Mouse (Mus musculus): ENCODE results near the gene Cep164. TPM values are rescaled to one million over a fixed set of nuclear protein-coding genes. Genes with fewer than 3 reads are reported as not detected.
A peak's percentile ranks its signal among the peaks of the same experiment; 100 is the strongest.

Cep164 gene
- 16.5 and 19.4 TPM in 2 replicates for polyA plus RNA-seq (2015; fragmentation: Nextera tagmentation; extraction: Ambion mirVana)

DNA sequence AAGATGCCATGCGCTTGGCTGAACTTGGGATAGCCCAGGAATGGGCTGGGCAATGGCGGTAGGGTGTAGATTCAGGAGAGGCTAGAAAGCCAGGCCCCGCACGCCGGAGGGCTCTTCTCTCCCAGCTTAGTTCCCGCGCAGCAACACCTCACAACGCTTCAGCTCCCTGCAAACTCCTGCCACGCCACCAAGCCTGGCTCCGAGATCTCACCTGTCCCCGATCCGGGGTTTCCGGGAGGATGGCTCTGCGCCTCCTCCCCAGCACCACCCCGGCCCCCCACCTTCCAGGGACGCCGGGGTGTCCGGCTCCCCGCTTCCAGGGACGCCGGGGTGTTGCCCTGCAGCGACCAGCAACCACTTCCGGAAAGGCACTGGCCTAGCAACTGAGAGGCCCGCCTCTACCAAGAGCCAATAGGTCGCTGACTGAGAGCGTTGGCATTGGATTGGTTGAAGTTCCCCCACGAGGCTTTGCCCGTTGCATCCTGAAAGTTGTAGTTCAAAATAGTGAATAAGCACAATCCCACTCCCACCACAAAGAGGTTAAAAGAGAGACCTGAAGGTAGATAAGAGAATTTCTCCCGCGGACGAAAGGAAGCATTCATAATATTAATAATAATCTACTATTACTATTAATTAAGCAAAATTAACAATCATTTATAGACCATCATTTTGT lies at the start of gene Cep164:
Gene Cep164 (minus strand): TSS at position 401 of the 673 bp plus-strand sequence.
- ATAC-seq, result peak; percentile 99
- under 1% methylated on average over 31 of the region's 31 CpGs for WGBS
- peak; percentile 97 for DNase-seq (ENCODE audit: low spot score)
- Histone ChIP-seq H3K9me3 (ENCODE audit: low read length) (0 out of 2 replicates have a peak, but pooled peaks cover 3% of the 10 kb centered on the region), H3K9ac (replicated peaks; ENCODE audit: low read depth) (peak within 1 kb of the TSS; percentile 48), H3K4me3 (ENCODE audit: low read depth, low read length) (peak within 1 kb of the TSS; percentile 81), H3K4me2 (replicated peaks; ENCODE audit: low read depth, low read length) (peak within 1 kb of the TSS; percentile 92), H3K27me3 (replicated peaks; ENCODE audit: insufficient read depth, low read length) (no peaks in the 10 kb centered on the region), H3K36me3 (ENCODE audit: insufficient read depth, low read length) (no peaks in the 10 kb centered on the region), H3K27ac (ENCODE audit: low read length) (peak within 1 kb of the TSS; percentile 68), H3K4me1 (ENCODE audit: insufficient read depth, low read depth, low read length) (0 out of 2 replicates have a peak, but pooled peaks cover 5% of the 10 kb centered on the region)
- no peak for TF ChIP-seq EP300 (IDR thresholded peaks at IDR 0.05)
- TF ChIP-seq CTCF (IDR thresholded peaks at IDR 0.05), result no peak

- no peaks in the 10 kb centered on the region for H3K9me3 ChIP-seq (ENCODE audit: low read length)
- no peaks in the 10 kb centered on the region for H3K27me3 ChIP-seq (replicated peaks; ENCODE audit: insufficient read depth, low read length)
- H3K4me3 ChIP-seq (ENCODE audit: low read depth, low read length), result no peak overlapping the region
- ATAC-seq (peak; percentile 54), DNase-seq (ENCODE audit: low spot score) (peak; percentile 91)
- H3K9ac ChIP-seq (replicated peaks; ENCODE audit: low read depth), result no peak overlapping the region
- peak; percentile 54 for TF ChIP-seq CTCF (IDR thresholded peaks at IDR 0.05)
- TF ChIP-seq EP300 (IDR thresholded peaks at IDR 0.05), result no peak
- WGBS, result 44% methylated on average over 2 of the region's 2 CpGs
- no peaks in the 10 kb centered on the region for H3K4me1 ChIP-seq (ENCODE audit: insufficient read depth, low read depth, low read length)
- peaks cover 9% of the 10 kb centered on the region; the same call in 1 of the 2 replicates for H3K36me3 ChIP-seq (ENCODE audit: insufficient read depth, low read length)
- no peak overlapping the region for H3K27ac ChIP-seq (ENCODE audit: low read length)
- no peak overlapping the region for H3K4me2 ChIP-seq (replicated peaks; ENCODE audit: low read depth, low read length)
Measured at GRCm38 (mm10) chr9:45877928-45878327, 49.4 kb upstream of the Cep164 start.

GRCm38 (mm10) chr9:45870265-45870664 lies 41.8 kb upstream of the Cep164 start:
- ATAC-seq (no peak), DNase-seq (ENCODE audit: low spot score) (no peak)
- Histone ChIP-seq H3K27ac (ENCODE audit: low read length) (no peak overlapping the region), H3K36me3 (ENCODE audit: insufficient read depth, low read length) (peaks cover 17% of the 10 kb centered on the region), H3K9ac (replicated peaks; ENCODE audit: low read depth) (no peak overlapping the region), H3K9me3 (ENCODE audit: low read length) (no peaks in the 10 kb centered on the region), H3K4me1 (ENCODE audit: insufficient read depth, low read depth, low read length) (no peaks in the 10 kb centered on the region), H3K27me3 (replicated peaks; ENCODE audit: insufficient read depth, low read length) (no peaks in the 10 kb centered on the region), H3K4me2 (replicated peaks; ENCODE audit: low read depth, low read length) (no peak overlapping the region), H3K4me3 (ENCODE audit: low read depth, low read length) (no peak overlapping the region)
- WGBS, result 64% methylated on average over 3 of the region's 3 CpGs
- TF ChIP-seq EP300 (IDR thresholded peaks at IDR 0.05) (no peak), CTCF (IDR thresholded peaks at IDR 0.05) (no peak)

DNA sequence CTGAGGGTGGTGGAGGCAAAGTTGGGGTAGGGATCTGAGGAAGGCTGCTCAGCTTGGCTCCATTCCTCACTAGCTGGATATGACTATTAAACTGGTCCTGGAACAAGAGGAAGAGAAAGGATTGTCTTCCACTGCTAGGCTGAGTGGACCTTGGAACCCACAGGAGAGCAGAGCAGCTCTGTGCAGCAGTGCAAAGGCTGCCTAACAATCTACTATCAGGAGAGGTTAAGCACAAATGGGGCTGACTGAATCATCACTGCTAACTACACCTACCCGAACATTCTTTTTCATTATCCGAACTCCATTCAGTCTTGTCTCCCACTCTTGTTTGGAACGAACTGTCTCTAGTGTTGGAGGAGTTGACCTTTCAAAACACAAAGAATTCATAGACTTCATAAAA lies 40.7 kb upstream of the Cep164 start:
- 89% methylated on average over 3 of the region's 3 CpGs for WGBS

GRCm38 (mm10) chr9:45861813-45862212 lies 33.3 kb upstream of the Cep164 start:
- H3K9me3 ChIP-seq (ENCODE audit: low read length), result no peaks in the 10 kb centered on the region
- no peak overlapping the region for H3K4me2 ChIP-seq (replicated peaks; ENCODE audit: low read depth, low read length)
- no peak overlapping the region for H3K4me3 ChIP-seq (ENCODE audit: low read depth, low read length)
- peaks cover 52% of the 10 kb centered on the region for H3K36me3 ChIP-seq (ENCODE audit: insufficient read depth, low read length)
- no peak overlapping the region for H3K27ac ChIP-seq (ENCODE audit: low read length)
- TF ChIP-seq EP300 (IDR thresholded peaks at IDR 0.05) (no peak), CTCF (IDR thresholded peaks at IDR 0.05) (no peak)
- no peaks in the 10 kb centered on the region for H3K4me1 ChIP-seq (ENCODE audit: insufficient read depth, low read depth, low read length)
- WGBS, result 87% methylated on average over 7 of the region's 7 CpGs
- ATAC-seq, result no peak
- DNase-seq (ENCODE audit: low spot score), result no peak
- H3K27me3 ChIP-seq (replicated peaks; ENCODE audit: insufficient read depth, low read length), result no peaks in the 10 kb centered on the region
- no peak overlapping the region for H3K9ac ChIP-seq (replicated peaks; ENCODE audit: low read depth)

More for the DNA sequence above, 40.7 kb upstream of the Cep164 start:
- Histone ChIP-seq H3K4me2 (replicated peaks; ENCODE audit: low read depth, low read length) (no peak overlapping the region), H3K27ac (ENCODE audit: low read length) (no peak overlapping the region), H3K27me3 (replicated peaks; ENCODE audit: insufficient read depth, low read length) (no peaks in the 10 kb centered on the region), H3K4me3 (ENCODE audit: low read depth, low read length) (no peak overlapping the region), H3K9me3 (ENCODE audit: low read length) (no peaks in the 10 kb centered on the region), H3K36me3 (ENCODE audit: insufficient read depth, low read length) (peaks cover 24% of the 10 kb centered on the region), H3K9ac (replicated peaks; ENCODE audit: low read depth) (no peak overlapping the region), H3K4me1 (ENCODE audit: insufficient read depth, low read depth, low read length) (no peaks in the 10 kb centered on the region)
- TF ChIP-seq CTCF (IDR thresholded peaks at IDR 0.05) (no peak), EP300 (IDR thresholded peaks at IDR 0.05) (no peak)
- DNase-seq (ENCODE audit: low spot score) (no peak), ATAC-seq (no peak)

GRCm38 (mm10) chr9:45859364-45859763 lies 30.9 kb upstream of the Cep164 start:
- H3K36me3 ChIP-seq (ENCODE audit: insufficient read depth, low read length), result peaks cover 42% of the 10 kb centered on the region
- H3K27me3 ChIP-seq (replicated peaks; ENCODE audit: insufficient read depth, low read length), result no peaks in the 10 kb centered on the region
- DNase-seq (ENCODE audit: low spot score) (no peak), ATAC-seq (no peak)
- WGBS, result 90% methylated on average over 10 of the region's 10 CpGs
- no peaks in the 10 kb centered on the region for H3K9me3 ChIP-seq (ENCODE audit: low read length)
- TF ChIP-seq EP300 (IDR thresholded peaks at IDR 0.05), result no peak
- no peak for TF ChIP-seq CTCF (IDR thresholded peaks at IDR 0.05)
- no peak overlapping the region for H3K4me2 ChIP-seq (replicated peaks; ENCODE audit: low read depth, low read length)
- no peaks in the 10 kb centered on the region for H3K4me1 ChIP-seq (ENCODE audit: insufficient read depth, low read depth, low read length)
- H3K4me3 ChIP-seq (ENCODE audit: low read depth, low read length), result no peak overlapping the region
- no peak overlapping the region for H3K27ac ChIP-seq (ENCODE audit: low read length)
- H3K9ac ChIP-seq (replicated peaks; ENCODE audit: low read depth), result no peak overlapping the region

Measured in lung, postnatal 0 days (tissue).